Mouse (Mus musculus) lung, adult 18-20 months (tissue): ENCODE results near the gene Get4.
A peak's percentile ranks its signal among the peaks of the same experiment; 100 is the strongest.

Experiments
- DNase-seq, 2 experiments: peaks; one replicate each; pipeline ENCODE4 v3.0.0; 2022; ENCODE audit warnings: mixed read lengths in 2 of 2

Get4 gene

GRCm38 (mm10) chr5:139285383-139286067 is 33.4 kb downstream of the Get4 start:
- no peak for DNase-seq

GRCm38 (mm10) chr5:139286142-139286941 is 34.2 kb downstream of the Get4 start:
- peak in 1 of 2 experiments; percentile 24 for DNase-seq

DNA sequence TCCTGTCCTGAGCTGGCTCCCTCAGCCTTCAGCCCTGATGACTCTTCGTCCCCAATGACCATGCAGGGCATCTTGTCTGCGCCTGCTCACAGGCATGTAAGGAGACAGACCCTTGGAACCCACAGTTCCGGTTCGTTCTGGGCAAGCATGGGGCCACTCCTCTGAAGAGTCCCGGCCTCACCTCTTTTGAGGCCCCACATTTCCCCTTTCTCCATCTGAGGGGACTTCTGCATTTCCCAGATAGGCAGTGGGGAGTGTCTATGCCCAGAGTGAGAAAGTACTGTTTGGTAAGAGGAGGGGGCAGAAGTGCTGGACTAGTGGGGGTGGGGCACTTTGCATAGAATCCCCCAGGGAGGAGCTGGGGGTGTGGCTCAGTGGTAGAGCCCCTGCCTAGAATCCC is 35.0 kb downstream of the Get4 start:
- DNase-seq: peak in 1 of 2 experiments; percentile 36

- DNase-seq: no peak
Observed at GRCm38 (mm10) chr5:139287787-139288186, 35.7 kb downstream of the Get4 start.

GRCm38 (mm10) chr5:139288591-139288990 is 36.5 kb downstream of the Get4 start:
- no peak for DNase-seq

DNA sequence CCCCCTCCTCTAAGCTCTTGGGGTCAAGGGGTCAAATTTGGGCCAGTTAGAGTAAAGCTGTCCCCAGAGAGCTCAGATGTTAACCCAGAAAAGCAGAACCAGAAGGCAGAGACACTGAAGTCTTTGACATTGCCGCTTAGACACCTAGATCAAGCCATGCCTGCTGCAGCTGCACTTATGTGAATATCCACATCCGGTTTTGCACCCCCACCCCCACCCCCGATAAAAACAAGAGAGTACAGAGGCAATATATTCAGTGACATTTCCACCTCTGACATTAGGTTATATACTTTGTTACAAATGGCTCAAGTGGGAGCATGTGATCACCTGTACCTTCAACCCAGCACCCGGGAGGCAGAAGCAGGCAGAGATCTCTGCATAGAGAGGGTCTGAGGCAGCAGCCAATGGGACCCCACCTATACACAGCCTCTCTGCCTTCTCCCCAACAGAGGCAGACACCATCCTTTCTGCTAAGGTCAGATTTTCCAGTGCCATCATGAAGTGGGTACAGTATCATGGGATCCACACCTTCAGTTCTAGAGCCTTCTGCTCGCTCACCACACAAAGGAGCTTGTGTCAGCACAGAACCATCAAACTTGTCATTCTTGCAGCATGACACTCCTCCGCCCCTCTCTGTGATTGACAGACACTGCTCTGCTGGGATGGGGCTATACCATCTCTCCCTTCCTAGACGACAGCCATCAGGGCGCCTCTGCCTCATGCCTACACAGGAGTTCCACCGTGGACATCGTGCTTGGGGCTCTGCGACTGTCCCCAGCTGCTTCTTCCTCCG is 38.5 kb downstream of the Get4 start:
- no peak for DNase-seq

DNA sequence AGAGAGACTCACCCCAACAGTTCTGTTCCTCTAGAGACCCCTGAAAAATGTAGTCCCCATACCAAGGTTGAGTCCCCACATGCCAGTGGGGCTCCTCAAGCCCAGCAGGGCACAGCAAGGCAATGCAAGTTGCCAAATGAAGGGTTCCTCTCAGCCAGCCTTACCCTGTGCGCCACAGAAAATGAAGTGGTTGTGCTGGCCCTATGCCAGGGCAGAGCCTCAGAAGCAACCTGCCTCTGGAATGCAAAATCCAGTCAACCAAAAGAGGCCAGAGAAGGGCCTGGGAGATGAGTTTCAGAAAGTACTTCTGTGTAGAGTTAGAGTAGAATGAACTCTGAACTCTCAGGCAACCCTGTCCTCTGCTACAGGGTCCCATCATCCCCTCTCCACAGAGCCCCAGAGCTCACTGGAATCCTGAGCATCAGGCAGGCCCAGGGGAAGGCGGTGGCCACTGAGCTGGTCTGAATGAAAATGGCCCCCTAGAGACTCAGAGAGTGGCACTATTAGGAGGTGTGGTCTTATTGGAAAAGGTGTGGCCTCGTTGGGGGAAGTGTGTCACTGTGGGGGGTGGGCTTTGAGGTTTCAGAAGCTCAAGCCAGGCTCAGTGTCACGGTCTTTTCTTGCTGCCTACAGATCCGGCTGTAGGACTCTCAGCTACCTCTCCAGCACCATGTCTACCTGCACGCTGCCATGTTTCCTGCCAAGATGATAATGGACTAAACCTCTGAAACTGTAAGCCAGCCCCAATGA is 39.9 kb downstream of the Get4 start:
- no peak for DNase-seq

- DNase-seq: no peak
Observed at GRCm38 (mm10) chr5:139294089-139294488, 42.0 kb downstream of the Get4 start.

DNA sequence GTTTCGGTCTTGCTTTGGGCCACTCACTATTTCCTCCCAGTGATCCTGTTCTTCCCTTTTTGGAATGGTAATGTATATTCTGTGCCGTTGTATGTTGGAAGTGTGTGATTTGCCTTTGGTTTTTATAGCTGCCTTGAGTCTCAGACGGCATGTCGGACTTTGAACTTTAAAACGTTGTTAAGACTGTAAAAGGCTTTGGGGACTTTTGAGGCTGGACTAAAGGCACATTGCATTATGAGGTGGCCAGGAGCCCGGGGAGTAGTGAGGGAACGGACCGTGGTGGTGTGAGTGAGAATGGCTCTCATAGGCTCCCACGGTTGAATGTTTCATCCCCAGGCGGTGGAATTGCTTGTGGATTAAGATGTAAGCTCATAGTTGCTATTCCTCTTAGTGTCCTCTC is 45.0 kb downstream of the Get4 start:
- no peak for DNase-seq

GRCm38 (mm10) chr5:139297745-139298144 is 45.6 kb downstream of the Get4 start:
- DNase-seq: no peak

DNA sequence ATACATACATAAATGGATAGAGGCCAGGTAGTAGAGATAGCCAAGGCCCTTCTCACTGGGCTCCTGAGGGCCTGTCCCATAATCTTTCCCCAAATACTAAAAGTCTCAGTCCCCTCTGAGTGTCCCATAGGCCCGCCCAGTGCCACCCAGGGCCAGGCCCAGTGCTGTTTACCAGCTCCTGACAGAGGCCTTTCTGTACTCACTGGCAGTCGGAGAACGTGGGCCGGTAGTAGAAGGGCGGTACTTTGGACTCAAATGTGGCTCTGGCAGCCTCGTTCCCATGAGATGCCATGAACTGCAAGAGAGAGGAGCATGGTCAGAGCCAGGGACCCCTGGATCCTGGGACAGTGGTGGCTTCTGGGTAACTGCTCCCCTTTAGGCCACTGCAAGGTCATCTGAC is 50.0 kb downstream of the Get4 start:
- no peak for DNase-seq

GRCm38 (mm10) chr5:139303646-139304061 is 51.5 kb downstream of the Get4 start:
- DNase-seq: no peak

- DNase-seq: no peak
Observed at GRCm38 (mm10) chr5:139309946-139310345, 57.8 kb downstream of the Get4 start.

- DNase-seq: no peak
Observed at GRCm38 (mm10) chr5:139310477-139310876, 58.4 kb downstream of the Get4 start.

DNA sequence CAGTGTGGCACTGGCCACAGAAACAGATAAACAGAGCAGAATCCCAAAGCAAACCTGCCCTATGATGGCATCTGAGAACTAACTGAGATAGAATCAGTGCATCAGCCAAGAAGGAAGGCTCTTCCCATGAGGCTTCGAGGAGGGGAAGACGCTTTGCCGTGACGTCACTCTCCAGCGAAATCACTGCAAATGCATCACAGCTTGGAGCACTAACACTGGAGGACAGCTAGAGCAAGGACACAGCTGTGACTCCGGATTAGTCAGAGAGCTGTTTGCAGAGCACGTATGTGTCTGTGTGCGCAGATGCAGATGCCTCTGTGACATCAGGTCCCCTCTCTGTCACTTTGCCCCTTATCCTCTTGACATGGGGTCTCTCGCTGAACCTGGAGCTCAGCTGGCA is 59.7 kb downstream of the Get4 start:
- DNase-seq: no peak

GRCm38 (mm10) chr5:139313536-139313935 is 61.4 kb downstream of the Get4 start:
- no peak for DNase-seq

GRCm38 (mm10) chr5:139314941-139315642 is 63.0 kb downstream of the Get4 start:
- DNase-seq: peak in 1 of 2 experiments; percentile 38

GRCm38 (mm10) chr5:139316982-139317675 is 65.0 kb downstream of the Get4 start:
- DNase-seq: peak; percentile 59 to 78

- no peak for DNase-seq
Observed at GRCm38 (mm10) chr5:139317751-139318504, 65.8 kb downstream of the Get4 start.
